Mouse (Mus musculus) testis, adult 2 months (tissue): ENCODE results near the gene Ogn. TPM values are rescaled to one million over a fixed set of nuclear protein-coding genes. Genes with fewer than 3 reads are reported as not detected.
A peak's percentile ranks its signal among the peaks of the same experiment; 100 is the strongest.

Experiments used
- H3K27ac ChIP-seq: fragments of 200-500 bp; 2 replicates; pipeline ENCODE4 v1.5.1; 2012; ENCODE audit warnings: low read depth, low read length; ENCODE audit not compliant: control insufficient read depth, insufficient read depth
- H3K27me3 ChIP-seq: fragments of 200-500 bp; 2 replicates; pipeline ENCODE4 v1.6.1; 2012; ENCODE audit warnings: mild to moderate bottlenecking, low read length, moderate library complexity; ENCODE audit not compliant: control insufficient read depth, insufficient read depth
- H3K36me3 ChIP-seq: fragments of 200-500 bp; 2 replicates; pipeline ENCODE4 v1.6.1; 2012; ENCODE audit warnings: mild to moderate bottlenecking, low read length; ENCODE audit not compliant: control insufficient read depth, insufficient read depth
- H3K4me1 ChIP-seq: fragments of 200-500 bp; 2 replicates; pipeline ENCODE4 v1.6.1; 2012; ENCODE audit warnings: low read length; ENCODE audit not compliant: control insufficient read depth, insufficient read depth
- H3K4me3 ChIP-seq: fragments of 200-500 bp; 2 replicates; pipeline ENCODE4 v1.5.1; 2012; ENCODE audit warnings: low read depth, mild to moderate bottlenecking, low read length, moderate library complexity, mixed read lengths; ENCODE audit not compliant: control insufficient read depth
- CTCF ChIP-seq: fragments of 200-500 bp; IDR thresholded peaks from 2 replicates; pipeline ENCODE4 v1.5.1; 2012; ENCODE audit warnings: low read depth, mild to moderate bottlenecking, inconsistent platforms, low read length, moderate library complexity; ENCODE audit not compliant: control insufficient read depth, insufficient read depth, insufficient replicate concordance
- POLR2A ChIP-seq: fragments of 200-500 bp; IDR thresholded peaks from 2 replicates; pipeline ENCODE4 v1.6.1; 2012; ENCODE audit warnings: low read depth, mild to moderate bottlenecking, inconsistent platforms, low read length, moderate library complexity; ENCODE audit not compliant: control insufficient read depth
- polyA plus RNA-seq: library from polyadenylated mRNA; depleted of rRNA; stranded (reverse); fragments of >200 nt; gene quantifications from 2 replicates; pipeline ENCODE4 v1.2.3, GENCODE M21; 2012; rRNA removed

Ogn gene
- polyA plus RNA-seq, 1 experiment: 2.6 TPM

DNA sequence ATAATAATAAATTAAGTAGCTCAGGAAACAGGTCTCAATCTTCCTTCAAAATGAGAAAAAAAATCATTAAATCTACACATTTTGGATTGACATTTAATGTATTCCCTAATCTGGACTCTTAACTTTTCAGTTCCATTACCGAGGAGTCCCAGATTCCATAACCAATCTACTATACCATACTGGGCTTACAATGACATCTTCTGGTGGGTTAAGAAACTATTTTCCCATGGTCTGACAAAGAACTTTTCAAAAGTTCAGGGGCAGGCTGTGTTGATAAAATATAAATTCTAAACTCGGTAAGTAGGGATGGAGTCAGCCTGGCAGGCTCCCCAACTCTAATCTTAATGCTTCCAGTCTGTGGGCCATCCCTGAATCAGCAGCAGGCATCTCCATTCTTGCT lies 43.3 kb downstream of the Ogn start:
- Histone ChIP-seq H3K27me3 (no peaks in the 10 kb centered on the region), H3K4me1 (no peaks in the 10 kb centered on the region; the same call in 1 of the 2 replicates), H3K36me3 (peaks cover 3% of the 10 kb centered on the region), H3K4me3 (peak overlapping the region; percentile 71), H3K27ac (no peak overlapping the region)
- no peak for TF ChIP-seq CTCF
- no peak for TF ChIP-seq POLR2A

DNA sequence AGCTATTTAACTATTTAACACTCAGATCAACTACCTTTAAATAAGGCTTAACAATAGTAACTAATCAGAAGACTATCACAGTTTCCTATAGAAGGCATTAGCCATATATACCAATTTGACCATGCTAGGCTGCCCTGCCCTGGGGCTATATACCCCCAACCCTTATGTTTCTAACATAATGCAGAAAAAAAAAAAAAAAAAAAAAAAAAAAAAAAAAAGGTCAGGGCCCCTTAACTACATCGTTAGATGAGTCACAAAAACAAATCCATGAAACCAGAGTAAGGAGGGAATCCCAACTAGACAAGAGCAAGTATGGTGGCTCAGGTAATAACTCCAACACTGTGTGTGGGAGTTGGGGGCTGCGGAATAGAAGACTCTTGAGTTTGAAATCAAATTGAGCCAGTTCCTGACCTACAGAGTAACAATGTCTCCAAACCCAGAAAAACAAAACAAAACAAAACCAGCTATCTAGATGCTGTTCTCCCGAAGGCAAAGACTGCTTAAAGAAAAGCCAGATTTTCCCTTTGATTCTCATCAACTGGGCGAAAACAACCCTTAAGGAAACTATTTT lies 44.0 kb downstream of the Ogn start:
- peaks cover 4% of the 10 kb centered on the region for H3K36me3 ChIP-seq
- H3K27ac ChIP-seq: peak overlapping the region; percentile 97
- H3K27me3 ChIP-seq: no peaks in the 10 kb centered on the region
- TF ChIP-seq CTCF (no peak), POLR2A (no peak)
- H3K4me1 ChIP-seq: no peaks in the 10 kb centered on the region; the same call in 1 of the 2 replicates
- peak overlapping the region; percentile 97 for H3K4me3 ChIP-seq

DNA sequence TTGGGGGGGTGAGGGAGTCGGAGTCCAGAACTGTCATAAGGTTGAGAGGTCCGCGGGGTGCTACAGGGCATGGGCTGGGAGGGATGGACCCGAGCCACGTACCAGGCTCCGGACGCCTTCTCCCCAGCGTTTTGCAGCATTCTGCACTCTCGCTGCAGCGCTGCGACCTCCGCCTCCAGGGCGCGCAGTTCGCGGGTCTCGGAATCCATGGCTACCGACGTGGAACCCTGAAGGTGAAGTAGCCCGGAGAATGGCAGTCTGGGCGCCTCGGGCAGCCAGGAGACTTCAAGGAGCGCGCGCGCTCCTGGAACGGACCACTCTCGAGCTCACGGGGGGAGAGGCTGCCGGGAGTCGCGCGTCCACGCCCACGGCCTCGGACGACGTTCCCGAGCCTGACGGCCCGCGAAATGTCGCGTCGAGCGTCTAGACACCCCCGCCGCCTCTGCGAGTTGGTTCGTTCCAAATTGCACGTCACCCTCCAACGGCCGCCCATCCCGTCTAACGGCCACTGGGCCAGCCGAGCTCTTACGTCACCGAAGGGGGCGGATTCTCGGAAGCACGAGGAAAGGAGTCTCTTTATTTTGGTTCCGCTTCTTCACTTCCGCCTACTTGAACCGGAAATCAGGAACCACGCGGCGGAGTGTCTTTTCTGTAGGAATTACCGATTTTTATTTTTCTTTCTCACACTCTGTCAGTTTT lies 44.8 kb downstream of the Ogn start, which contains the start of the genes Cenpp and Nol8:
Gene Cenpp (minus strand): TSS at position 305 of the 699 bp plus-strand sequence.
Gene Nol8 (plus strand): TSS at position 598 of the 699 bp plus-strand sequence.
- no peaks in the 10 kb centered on the region; the same call in 1 of the 2 replicates for H3K4me1 ChIP-seq
- H3K27ac ChIP-seq: peak within 1 kb of the TSS; percentile 97
- H3K27me3 ChIP-seq: no peaks in the 10 kb centered on the region
- peaks cover 7% of the 10 kb centered on the region for H3K36me3 ChIP-seq
- peak within 1 kb of the TSS; percentile 97 for H3K4me3 ChIP-seq
- TF ChIP-seq CTCF (no peak), POLR2A (peak; percentile 65)

DNA sequence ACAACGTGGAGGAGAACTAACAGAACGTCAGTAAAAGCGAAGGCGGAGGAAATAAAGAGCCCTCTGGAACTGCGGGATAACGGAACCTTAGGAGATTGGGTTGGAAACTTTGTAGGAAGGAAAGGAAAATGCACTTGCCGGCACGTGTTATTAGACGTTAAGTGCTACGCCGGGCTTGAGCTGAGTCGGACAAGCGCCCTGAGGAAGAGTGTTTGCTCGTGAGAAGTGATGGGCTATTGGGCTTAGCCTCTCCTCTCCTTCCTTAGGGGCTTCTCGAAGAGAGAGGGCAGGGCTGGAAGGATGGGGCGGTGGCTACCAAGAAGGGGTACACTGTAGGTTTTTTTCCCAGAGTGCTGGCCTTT lies 45.3 kb downstream of the Ogn start:
- TF ChIP-seq CTCF: no peak
- peak; percentile 89 for TF ChIP-seq POLR2A
- peak overlapping the region; percentile 94 for H3K27ac ChIP-seq
- H3K27me3 ChIP-seq: no peaks in the 10 kb centered on the region
- H3K4me1 ChIP-seq: no peaks in the 10 kb centered on the region; the same call in 1 of the 2 replicates
- H3K4me3 ChIP-seq: peak overlapping the region; percentile 97
- peaks cover 7% of the 10 kb centered on the region for H3K36me3 ChIP-seq

Other genes with a start within 250 kb of the Ogn start
- gene Ippk, start 186.8 kb upstream of the Ogn start, polyA plus RNA-seq: 11.6 and 12.2 TPM in 2 replicates
- 0.45 and 0.62 TPM in 2 replicates for gene Tes3-ps, start 114.7 kb upstream of the Ogn start, polyA plus RNA-seq
- gene Ecm2, start 103.2 kb upstream of the Ogn start, polyA plus RNA-seq: 0.42 and 0.96 TPM in 2 replicates
- 0.08 and 0.30 TPM in 2 replicates for gene Aspn, start 63.6 kb upstream of the Ogn start, polyA plus RNA-seq
- gene Omd, start 25.6 kb upstream of the Ogn start, polyA plus RNA-seq: 0.12 and 0.20 TPM in 2 replicates
- 9.4 and 11.2 TPM in 2 replicates for gene Cenpp, start 44.7 kb downstream of the Ogn start, polyA plus RNA-seq
- 18.1 and 23.3 TPM in 2 replicates for gene Nol8, start 45.0 kb downstream of the Ogn start, polyA plus RNA-seq
- gene Iars, start 74.1 kb downstream of the Ogn start, polyA plus RNA-seq: 15.3 and 16.7 TPM in 2 replicates
- gene Gm30302, start 191.0 kb downstream of the Ogn start, polyA plus RNA-seq: 19.3 and 19.7 TPM in 2 replicates